Mouse (Mus musculus) midbrain, embryonic 14.5 days (tissue): ENCODE results near the gene Fgfr2. TPM values are rescaled to one million over a fixed set of nuclear protein-coding genes. Genes with fewer than 3 reads are reported as not detected.

Experiments
- ATAC-seq: fragments of 200-750 bp; cut with Nextera tagmentation; 2 replicates; pipeline ENCODE4 v1.8.0; 2017; ENCODE audit warnings: moderate number of reproducible peaks, moderate library complexity; ENCODE audit not compliant: low FRiP score, low TSS enrichment
- DNase-seq: peaks from one replicate; pipeline ENCODE4 v3.0.0-alpha.2; 2015
- H3K27ac ChIP-seq: fragments of 300-500 bp; sonication (generic); replicated peaks from 2 replicates; pipeline ENCODE4 v1.5.1; 2014; ENCODE audit warnings: mild to moderate bottlenecking, low read depth, low read length, moderate library complexity
- H3K27me3 ChIP-seq: fragments of 300-500 bp; sonication (generic); 2 replicates; pipeline ENCODE4 v1.6.1; 2014; ENCODE audit warnings: low read length, control low read depth, mixed read lengths; ENCODE audit not compliant: control insufficient read depth, insufficient read depth
- H3K36me3 ChIP-seq: fragments of 300-500 bp; sonication (generic); 2 replicates; pipeline ENCODE4 v1.6.1; 2014; ENCODE audit warnings: low read length, control low read depth; ENCODE audit not compliant: control insufficient read depth, insufficient read depth
- H3K4me1 ChIP-seq: fragments of 300-500 bp; sonication (generic); 2 replicates; pipeline ENCODE4 v1.6.1; 2014; ENCODE audit warnings: mild to moderate bottlenecking, antibody characterized with exemption, low read length, control low read depth; ENCODE audit not compliant: control insufficient read depth, insufficient read depth
- H3K4me2 ChIP-seq: fragments of 300-500 bp; sonication (generic); 2 replicates; pipeline ENCODE4 v1.6.1; 2014; ENCODE audit warnings: mild to moderate bottlenecking, low read length, moderate library complexity
- H3K4me3 ChIP-seq: fragments of 300-500 bp; sonication (generic); replicated peaks from 2 replicates; pipeline ENCODE4 v1.5.1; 2014; ENCODE audit warnings: low read depth, low read length
- H3K9ac ChIP-seq: fragments of 300-500 bp; sonication (generic); replicated peaks from 2 replicates; pipeline ENCODE4 v1.6.1; 2014; ENCODE audit warnings: mild to moderate bottlenecking, low read length, moderate library complexity
- H3K9me3 ChIP-seq: fragments of 300-500 bp; sonication (generic); 2 replicates; pipeline ENCODE4 v1.6.1; 2016; ENCODE audit warnings: low read length, control low read depth, mixed read lengths; ENCODE audit not compliant: control insufficient read depth
- WGBS: fragments of 180-500 bp; shearing (Covaris S2); extraction: QIAGEN DNeasy Blood & Tissue Kit; methylation state at CpG from one replicate; pipeline ENCODE4 v1.1.7; 2014; 5-methylcytosine and 5-hydroxymethylcytosine counted together
- polyA plus RNA-seq: library from polyadenylated mRNA; unstranded; fragments of >200 nt; fragmentation: Nextera tagmentation; extraction: Ambion mirVana; gene quantifications from 2 replicates; pipeline ENCODE4 v1.2.1, GENCODE M21; 2014

The Fgfr2 gene
- polyA plus RNA-seq, 1 experiment from 2014 or later, result 28.1 TPM

- ATAC-seq (no peak), DNase-seq (no peak)
- WGBS, result 89% methylated on average over 7 of the region's 7 CpGs
- H3K36me3 ChIP-seq, result no peaks in the 10 kb centered on the region
- no peaks in the 10 kb centered on the region; the same call in 1 of the 2 replicates for H3K4me1 ChIP-seq
- no peak overlapping the region for H3K4me2 ChIP-seq
- H3K9me3 ChIP-seq, result no peaks in the 10 kb centered on the region
- no peak overlapping the region for H3K27ac ChIP-seq
- H3K9ac ChIP-seq, result no peak overlapping the region
- H3K27me3 ChIP-seq, result no peaks in the 10 kb centered on the region
- H3K4me3 ChIP-seq, result no peak overlapping the region
Measured at GRCm38 (mm10) chr7:132060116-132060515, 1063.0 kb downstream of the Fgfr2 start.

- Histone ChIP-seq H3K27ac (no peak overlapping the region), H3K4me3 (no peak overlapping the region), H3K4me2 (no peak overlapping the region), H3K9me3 (no peaks in the 10 kb centered on the region), H3K36me3 (no peaks in the 10 kb centered on the region), H3K9ac (no peak overlapping the region), H3K4me1 (no peaks in the 10 kb centered on the region; the same call in 1 of the 2 replicates), H3K27me3 (no peaks in the 10 kb centered on the region)
- 51% methylated on average over 7 of the region's 7 CpGs for WGBS
- ATAC-seq (no peak), DNase-seq (peak; percentile 21)
Measured at GRCm38 (mm10) chr7:132056565-132056964, 1066.6 kb downstream of the Fgfr2 start.

GRCm38 (mm10) chr7:132046662-132047061 is 1076.5 kb downstream of the Fgfr2 start:
- WGBS, result 54% methylated on average over 4 of the region's 4 CpGs
- no peaks in the 10 kb centered on the region for H3K9me3 ChIP-seq
- H3K9ac ChIP-seq, result no peak overlapping the region
- H3K4me1 ChIP-seq, result no peaks in the 10 kb centered on the region
- H3K4me2 ChIP-seq, result no peak overlapping the region
- no peaks in the 10 kb centered on the region for H3K36me3 ChIP-seq
- H3K4me3 ChIP-seq, result no peak overlapping the region
- DNase-seq (no peak), ATAC-seq (no peak)
- H3K27ac ChIP-seq, result no peak overlapping the region
- no peaks in the 10 kb centered on the region for H3K27me3 ChIP-seq

GRCm38 (mm10) chr7:132031940-132032531 is 1091.1 kb downstream of the Fgfr2 start:
- no peak overlapping the region for H3K4me2 ChIP-seq
- no peaks in the 10 kb centered on the region for H3K4me1 ChIP-seq
- WGBS, result 63% methylated on average over 6 of the region's 6 CpGs
- no peak for ATAC-seq
- no peak overlapping the region for H3K4me3 ChIP-seq
- H3K27ac ChIP-seq, result no peak overlapping the region
- no peak for DNase-seq
- no peaks in the 10 kb centered on the region for H3K36me3 ChIP-seq
- H3K27me3 ChIP-seq, result no peaks in the 10 kb centered on the region
- no peaks in the 10 kb centered on the region for H3K9me3 ChIP-seq
- no peak overlapping the region for H3K9ac ChIP-seq

- ATAC-seq (no peak), DNase-seq (no peak)
- WGBS, result 81% methylated on average over 6 of the region's 6 CpGs
- Histone ChIP-seq H3K4me3 (no peak overlapping the region), H3K9me3 (no peaks in the 10 kb centered on the region), H3K27me3 (no peaks in the 10 kb centered on the region), H3K36me3 (no peaks in the 10 kb centered on the region), H3K4me1 (no peaks in the 10 kb centered on the region), H3K27ac (no peak overlapping the region), H3K4me2 (no peak overlapping the region), H3K9ac (no peak overlapping the region)
Measured at GRCm38 (mm10) chr7:132026671-132027070, 1096.5 kb downstream of the Fgfr2 start.

GRCm38 (mm10) chr7:132025591-132025990 is 1097.6 kb downstream of the Fgfr2 start:
- WGBS, result 74% methylated on average over 6 of the region's 6 CpGs
- no peak for DNase-seq
- ATAC-seq, result no peak

GRCm38 (mm10) chr7:132015933-132016332 is 1107.2 kb downstream of the Fgfr2 start:
- Histone ChIP-seq H3K4me1 (peaks cover 12% of the 10 kb centered on the region), H3K4me3 (no peak overlapping the region), H3K4me2 (no peak overlapping the region), H3K27me3 (no peaks in the 10 kb centered on the region), H3K27ac (no peak overlapping the region), H3K36me3 (no peaks in the 10 kb centered on the region), H3K9ac (no peak overlapping the region), H3K9me3 (no peaks in the 10 kb centered on the region)
- WGBS, result 76% methylated on average over 3 of the region's 3 CpGs
- ATAC-seq (no peak), DNase-seq (no peak)

More at GRCm38 (mm10) chr7:132025591-132025990, 1097.6 kb downstream of the Fgfr2 start:
- H3K9ac ChIP-seq, result no peak overlapping the region
- no peaks in the 10 kb centered on the region for H3K36me3 ChIP-seq
- H3K27me3 ChIP-seq, result no peaks in the 10 kb centered on the region
- no peak overlapping the region for H3K4me3 ChIP-seq
- no peaks in the 10 kb centered on the region for H3K9me3 ChIP-seq
- no peak overlapping the region for H3K4me2 ChIP-seq
- H3K27ac ChIP-seq, result no peak overlapping the region
- H3K4me1 ChIP-seq, result no peaks in the 10 kb centered on the region

- Histone ChIP-seq H3K9ac (no peak overlapping the region), H3K27me3 (no peaks in the 10 kb centered on the region), H3K27ac (no peak overlapping the region), H3K9me3 (no peaks in the 10 kb centered on the region), H3K4me2 (no peak overlapping the region), H3K36me3 (no peaks in the 10 kb centered on the region), H3K4me3 (no peak overlapping the region), H3K4me1 (peaks cover 12% of the 10 kb centered on the region)
- DNase-seq (no peak), ATAC-seq (no peak)
- 24% methylated on average over 3 of the region's 3 CpGs for WGBS
Measured at GRCm38 (mm10) chr7:132015193-132015592, 1108.0 kb downstream of the Fgfr2 start.

GRCm38 (mm10) chr7:132013970-132014369 is 1109.2 kb downstream of the Fgfr2 start:
- no peak for DNase-seq
- H3K9me3 ChIP-seq, result no peaks in the 10 kb centered on the region
- no peak for ATAC-seq
- H3K27ac ChIP-seq, result no peak overlapping the region
- no peaks in the 10 kb centered on the region for H3K36me3 ChIP-seq
- no peak overlapping the region for H3K4me3 ChIP-seq
- no peaks in the 10 kb centered on the region for H3K27me3 ChIP-seq
- H3K4me1 ChIP-seq, result peaks cover 12% of the 10 kb centered on the region
- no peak overlapping the region for H3K9ac ChIP-seq
- no peak overlapping the region for H3K4me2 ChIP-seq
- WGBS, result 87% methylated on average over 5 of the region's 5 CpGs
